Mouse (Mus musculus) right cerebral cortex, postnatal 36 days (tissue): ENCODE data around the gene Anxa9.

Source experiments
- DNase-seq, 2 experiments: peaks; one replicate each; pipeline ENCODE4 v3.0.0; 2022; ENCODE audit warnings: low spot score in 2 of 2, mixed read lengths in 1 of 2

Anxa9 gene

GRCm38 (mm10) chr3:95247660-95248336 lies 59.2 kb downstream of the Anxa9 start:
- no peak for DNase-seq

DNA sequence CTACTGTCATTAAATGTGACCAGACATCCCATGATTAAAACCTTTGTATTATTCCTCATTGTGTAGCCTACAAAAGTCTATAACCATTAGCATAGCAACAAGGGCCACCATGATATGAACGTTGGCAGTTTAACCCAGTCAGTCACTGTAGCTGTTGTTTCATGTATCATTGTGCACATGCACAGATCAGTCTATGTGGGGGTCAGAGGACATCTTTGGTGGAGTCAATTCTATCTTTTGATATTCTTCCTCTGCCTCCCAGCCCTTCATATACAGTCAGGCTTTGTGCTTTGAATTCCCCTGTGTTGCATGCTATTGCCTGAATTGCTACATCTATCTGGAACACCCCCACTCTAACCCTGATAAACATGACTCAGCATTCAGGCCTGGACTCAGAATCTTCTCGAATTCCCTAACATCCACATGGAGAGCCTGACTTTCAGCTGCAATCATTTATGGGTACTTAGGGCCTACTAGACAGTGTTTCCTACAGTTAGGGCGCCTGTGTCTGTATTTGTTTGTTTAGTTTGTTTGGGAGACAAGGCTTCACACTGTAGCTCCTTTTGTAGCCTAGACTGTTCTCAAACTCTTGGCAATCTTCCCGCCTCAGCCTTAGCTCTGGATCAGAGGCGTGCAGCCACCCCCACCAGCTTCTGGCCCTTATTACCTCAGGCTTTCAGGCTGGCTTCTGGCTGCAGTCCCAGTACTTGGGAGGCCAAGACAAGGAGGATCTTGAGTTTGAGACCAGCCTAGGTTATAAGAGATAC lies 60.3 kb downstream of the Anxa9 start:
- no peak for DNase-seq
